18 mouse cellular contexts compared by ENCODE assay signal in genomic region chrX:99286876-99287275, GRCm38 (mm10).
"Had no signal": no experiment of that assay in that cellular context is flagged by ENCODE, and none has a peak within 500 bp of the region (broad histone marks: within the 10 kb centered on the region; RNA-seq: fewer than 3 reads in every experiment).

No protein-coding gene starts in this region.

- DNase-seq: kidney, postnatal 10 days; kidney, postnatal 36 days; layer of hippocampus, postnatal 36 days; liver, postnatal 0 days; lung, embryonic 14.5 days; lung, postnatal 14 days; thymus, adult 18-20 months; thymus, postnatal 36 days had no signal

- ATAC-seq: liver, postnatal 0 days; midbrain, embryonic 13.5 days; midbrain, embryonic 16.5 days had no signal

- H3K27ac ChIP-seq: left cerebral cortex, adult 2 months; limb, embryonic 12.5 days; liver, embryonic 14.5 days; midbrain, embryonic 13.5 days had no signal

- H3K4me2 ChIP-seq: kidney, embryonic 15.5 days; limb, embryonic 12.5 days; limb, embryonic 15.5 days; liver, embryonic 11.5 days; lung, embryonic 14.5 days; midbrain, embryonic 13.5 days had no signal

- H3K36me3 ChIP-seq: kidney, embryonic 15.5 days; limb, embryonic 12.5 days; limb, embryonic 15.5 days; midbrain, embryonic 10.5 days; midbrain, embryonic 13.5 days had no signal

- H3K4me3 ChIP-seq: kidney, embryonic 15.5 days; left cerebral cortex, adult 2 months; limb, embryonic 12.5 days; limb, embryonic 15.5 days; megakaryocyte, embryonic 14.5 days; midbrain, embryonic 10.5 days; midbrain, embryonic 13.5 days had no signal

- H3K9me3 ChIP-seq: kidney, embryonic 15.5 days; limb, embryonic 12.5 days; limb, embryonic 15.5 days; megakaryocyte, embryonic 14.5 days; midbrain, embryonic 10.5 days; midbrain, embryonic 13.5 days had no signal

- H3K9ac ChIP-seq: kidney, embryonic 15.5 days; limb, embryonic 12.5 days; limb, embryonic 15.5 days; liver, embryonic 14.5 days; liver, postnatal 0 days; lung, embryonic 14.5 days; midbrain, embryonic 13.5 days had no signal
